Mouse (Mus musculus) brain, embryonic 14.5 days (tissue): Measurements from ENCODE around the gene Sh3d21. TPM values are rescaled to one million over a fixed set of nuclear protein-coding genes. Genes with fewer than 3 reads are reported as not detected.
"Not testable (repeated sequence)": the region's sequence is repeated elsewhere in the genome, so short reads cannot be mapped to it uniquely, and the experiment has no call there.

Experiments used
- DNase-seq: peaks from one replicate; pipeline ENCODE4 v3.0.0-alpha.2; 2011; ENCODE audit warnings: low read depth
- CTCF ChIP-seq: fragments of 200-500 bp; IDR thresholded peaks from 2 replicates; pipeline ENCODE4 v1.5.1; 2012; ENCODE audit warnings: inconsistent platforms, mild to moderate bottlenecking, moderate library complexity, borderline replicate concordance; ENCODE audit not compliant: insufficient read depth, insufficient read length; ENCODE audit errors: extremely low read depth
- POLR2A ChIP-seq: fragments of 200-500 bp; IDR thresholded peaks from 2 replicates; pipeline ENCODE4 v1.6.1; 2012; ENCODE audit warnings: mild to moderate bottlenecking, inconsistent platforms, borderline replicate concordance; ENCODE audit not compliant: poor library complexity, insufficient read depth, insufficient read length, severe bottlenecking; ENCODE audit errors: extremely low read depth
- polyA plus RNA-seq: library from polyadenylated mRNA; depleted of rRNA; stranded (reverse); fragments of >200 nt; gene quantifications from 2 replicates; pipeline ENCODE4 v1.2.3, GENCODE M21; 2012

The Sh3d21 gene
- polyA plus RNA-seq, 1 experiment, result 0.81 TPM

DNA sequence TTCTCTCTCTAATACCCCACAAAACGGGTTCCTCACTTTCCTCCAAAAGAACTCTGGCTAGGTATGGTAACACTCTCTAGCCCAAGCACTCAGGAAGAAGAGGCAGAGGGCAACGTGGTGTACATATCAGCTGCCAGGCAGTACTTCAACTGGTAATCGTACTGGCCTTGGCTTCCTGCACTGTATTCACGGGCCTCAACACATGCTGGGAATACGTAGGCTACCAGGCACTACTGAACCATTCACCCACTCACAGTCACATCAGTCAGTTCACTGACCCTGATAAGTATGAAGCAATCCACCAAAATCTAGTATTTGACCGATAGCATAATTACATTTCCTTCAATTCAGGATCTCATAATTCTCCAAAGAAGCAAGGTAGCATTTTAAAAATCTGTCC is 36.3 kb upstream of the Sh3d21 start:
- no peak for TF ChIP-seq POLR2A
- no peak for TF ChIP-seq CTCF
- DNase-seq, result no peak

DNA sequence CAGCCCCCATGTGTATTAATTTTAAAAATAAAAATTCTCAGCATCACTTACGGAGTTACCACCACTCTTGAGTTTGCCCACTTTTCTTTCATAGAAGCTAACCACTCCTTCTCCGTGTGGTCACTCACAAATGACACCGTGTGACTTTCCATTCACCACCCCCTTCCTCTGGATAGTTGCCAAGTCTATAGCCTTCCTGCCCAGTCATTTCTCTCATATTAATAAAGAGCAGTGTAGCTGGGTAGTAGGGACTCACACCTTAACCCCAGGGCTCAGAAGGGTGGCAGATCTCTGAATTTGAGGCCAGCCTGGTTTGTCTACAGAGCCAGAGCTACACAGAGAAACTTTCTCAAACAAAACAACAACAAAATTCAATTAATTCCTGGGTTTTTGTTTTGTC is 34.2 kb upstream of the Sh3d21 start:
- TF ChIP-seq CTCF (no peak), POLR2A (no peak)
- no peak for DNase-seq

- no peak for TF ChIP-seq CTCF
- no peak for TF ChIP-seq POLR2A
- no peak for DNase-seq
These were observed 31.6 kb upstream of the Sh3d21 start for GRCm38 (mm10) chr4:126194916-126195315.

DNA sequence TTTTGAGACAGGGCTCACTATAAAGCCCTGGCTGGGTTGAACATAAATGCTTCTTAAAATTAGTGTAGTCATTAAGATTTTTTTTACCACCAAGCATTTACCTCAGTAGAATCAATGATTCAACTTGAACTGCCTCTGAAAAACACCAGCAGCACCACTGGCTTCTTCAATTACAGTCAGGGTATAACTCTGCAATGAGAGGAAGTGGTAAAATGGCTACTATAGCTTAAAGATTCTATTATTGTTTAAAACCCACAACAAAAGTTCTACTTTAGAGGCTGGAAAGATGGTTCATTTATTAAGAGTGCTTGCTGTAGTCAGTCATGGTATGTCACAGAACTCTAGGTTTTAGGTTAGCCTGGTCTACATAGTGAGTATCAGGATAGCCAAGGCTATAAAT is 30.9 kb upstream of the Sh3d21 start:
- TF ChIP-seq CTCF (no peak), POLR2A (no peak)
- DNase-seq, result no peak

DNA sequence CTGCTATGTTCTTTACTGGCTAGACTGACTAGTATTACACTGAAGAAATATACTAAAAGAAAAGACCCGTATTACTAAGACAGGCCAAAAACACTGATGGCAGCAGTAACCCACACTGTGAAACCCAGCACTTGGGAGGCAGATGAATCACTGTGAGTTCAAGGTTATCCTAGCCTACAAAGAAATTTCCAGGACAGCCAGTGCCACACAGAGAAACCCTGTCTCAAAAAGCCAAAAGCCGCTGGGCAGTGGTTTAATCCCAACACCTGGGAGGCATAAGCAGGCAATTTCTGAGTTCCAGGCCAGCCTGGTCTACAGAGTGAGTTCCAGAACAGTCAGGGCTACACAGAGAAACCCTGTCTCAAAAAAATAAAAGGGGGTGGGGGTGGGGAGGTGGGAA is 27.3 kb upstream of the Sh3d21 start:
- DNase-seq, result no peak
- no peak for TF ChIP-seq CTCF
- no peak for TF ChIP-seq POLR2A

GRCm38 (mm10) chr4:126187096-126187495 is 23.8 kb upstream of the Sh3d21 start:
- TF ChIP-seq POLR2A (no peak), CTCF (no peak)
- DNase-seq, result no peak

DNA sequence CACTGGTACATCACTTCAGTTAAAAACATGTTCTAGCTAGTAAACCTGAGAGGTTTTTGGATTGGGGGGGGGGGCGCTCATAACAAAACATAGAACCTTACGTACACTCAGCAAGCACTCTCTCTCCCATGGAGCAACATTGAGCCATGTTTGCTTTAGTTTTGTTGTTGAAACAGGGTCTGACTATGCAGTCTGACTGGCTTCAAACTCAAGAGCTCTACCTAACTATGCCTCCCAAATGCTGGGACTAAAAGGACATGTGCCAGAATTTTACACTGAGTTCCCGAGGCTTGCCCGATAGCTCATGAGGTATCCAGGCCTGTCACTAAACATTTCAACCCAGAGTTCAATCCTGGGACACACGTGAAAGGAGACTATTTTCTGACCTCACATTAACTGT is 19.7 kb upstream of the Sh3d21 start:
- no peak for DNase-seq
- TF ChIP-seq POLR2A (no peak), CTCF (no peak)

DNA sequence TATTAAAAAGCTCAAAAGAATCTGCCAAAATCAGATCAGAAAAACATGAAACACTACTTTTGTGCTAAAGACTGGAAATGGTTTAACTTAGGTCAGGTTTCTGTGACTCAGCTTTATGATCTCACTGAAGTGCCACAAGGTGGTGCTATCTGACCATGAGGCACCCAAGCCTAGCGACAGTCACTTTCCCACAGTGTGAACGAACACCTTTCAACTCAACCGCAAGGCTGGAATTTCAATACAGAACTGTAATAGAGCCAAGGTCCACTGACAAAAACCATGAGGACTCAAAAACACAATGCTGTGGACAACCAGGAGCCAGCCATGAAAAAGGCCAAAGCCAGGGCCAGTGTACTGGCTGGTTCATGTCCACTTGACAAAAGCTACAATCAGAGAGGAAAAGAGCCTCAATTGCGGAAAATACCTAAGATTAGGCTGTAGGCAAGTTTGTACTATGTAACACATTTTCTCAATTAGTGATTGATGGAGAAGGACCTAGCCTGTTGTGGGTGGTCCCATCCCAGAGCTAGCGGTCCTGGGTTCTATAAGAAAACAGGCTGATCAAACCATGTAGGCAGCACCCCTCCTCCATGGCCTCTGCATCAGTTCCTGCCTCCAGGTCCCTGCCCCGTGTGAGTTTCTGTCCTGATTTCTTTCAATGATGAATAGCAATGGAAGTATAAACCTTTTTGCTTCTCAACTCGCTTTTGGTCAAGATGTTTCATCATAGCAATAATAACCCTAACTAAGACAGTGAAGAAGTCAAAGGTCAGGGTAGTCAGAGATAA is 18.1 kb upstream of the Sh3d21 start:
- peak; percentile 70 for TF ChIP-seq CTCF
- TF ChIP-seq POLR2A, result no peak
- peak; percentile 76 for DNase-seq

DNA sequence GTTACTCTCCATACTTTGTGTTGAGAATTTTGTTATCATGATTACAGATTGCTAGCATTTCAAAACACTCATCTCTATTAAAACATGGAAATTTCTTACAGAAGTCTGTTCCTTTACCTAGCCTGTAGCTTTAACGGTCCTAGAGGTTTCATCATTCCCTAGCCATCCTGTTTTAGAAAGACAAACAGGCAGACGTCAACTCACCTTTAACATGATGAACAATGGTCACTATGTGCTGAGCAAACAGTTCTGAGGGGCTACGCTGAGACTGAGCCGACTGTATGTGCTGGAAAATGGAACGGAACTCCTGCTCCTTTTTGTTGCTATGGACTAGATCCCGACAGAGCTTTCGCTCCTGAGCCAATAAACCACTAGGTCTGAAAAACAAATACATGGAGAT is 12.7 kb upstream of the Sh3d21 start:
- DNase-seq, result not testable (repeated sequence)

DNA sequence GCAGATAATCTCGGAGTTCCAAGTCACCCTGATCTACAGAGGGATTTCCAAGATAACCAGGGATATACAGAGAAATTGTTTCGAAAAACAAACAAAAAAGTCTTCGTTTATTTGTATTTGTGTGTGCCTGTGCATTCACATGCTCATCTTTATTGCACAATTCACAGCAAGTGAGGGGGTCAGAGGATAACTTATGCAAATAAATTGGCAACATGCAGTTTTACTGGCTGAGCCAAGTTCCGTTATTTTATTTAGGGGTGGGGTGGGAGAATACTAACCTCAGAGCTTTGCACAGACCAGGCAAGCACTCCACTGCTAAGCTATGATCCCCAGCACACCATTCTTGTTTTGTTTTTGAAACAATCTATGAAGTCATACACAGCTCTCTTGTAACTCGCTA is 10.5 kb upstream of the Sh3d21 start:
- DNase-seq, result no peak
- TF ChIP-seq CTCF (no peak), POLR2A (no peak)

- DNase-seq, result not testable (repeated sequence)
These were observed 7.4 kb upstream of the Sh3d21 start for GRCm38 (mm10) chr4:126170737-126171136.

DNA sequence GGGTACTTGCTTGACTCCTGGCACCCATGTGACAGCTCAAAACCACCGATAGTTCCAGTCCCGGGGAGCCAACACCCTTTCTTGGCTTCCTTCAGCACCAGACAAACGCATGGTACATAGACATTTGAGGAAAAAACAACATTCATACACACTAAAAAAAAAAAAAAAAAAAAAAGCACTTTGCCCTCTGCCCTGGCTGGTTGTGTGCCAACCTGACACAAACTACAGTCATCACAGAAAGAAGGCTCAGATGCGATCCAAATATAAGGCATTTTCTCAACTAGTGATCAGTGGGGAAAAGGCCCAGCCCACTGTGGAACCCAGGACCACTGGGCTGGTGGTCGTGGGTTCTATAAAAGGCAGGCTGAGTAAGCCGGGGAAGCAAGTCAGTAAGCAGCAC is 5.6 kb upstream of the Sh3d21 start:
- TF ChIP-seq POLR2A (no peak), CTCF (no peak)
- DNase-seq, result no peak

- TF ChIP-seq POLR2A (no peak), CTCF (no peak)
- DNase-seq, result no peak
These were observed 2.8 kb upstream of the Sh3d21 start for GRCm38 (mm10) chr4:126166084-126166483.

GRCm38 (mm10) chr4:126165092-126165491 is 1.8 kb upstream of the Sh3d21 start:
- DNase-seq, result not testable (repeated sequence)

GRCm38 (mm10) chr4:126163685-126164084 is 394 bp upstream of the Sh3d21 start:
- DNase-seq, result no peak
- TF ChIP-seq CTCF, result no peak
- no peak for TF ChIP-seq POLR2A
